Mouse (Mus musculus) kidney, postnatal 25 days (tissue): ENCODE results near the gene Baz1a.

Experiments used
- DNase-seq, 2 experiments: peaks; one replicate each; pipeline ENCODE4 v3.0.0; 2021; ENCODE audit warnings: mixed read lengths in 2 of 2

Gene Baz1a

GRCm38 (mm10) chr12:54844415-54844814, 169.7 kb downstream of the Baz1a start:
- DNase-seq: no peak
